Comparison of ENCODE assay signal across 8 mouse cellular contexts in genomic region chr9:25481344-25482095, GRCm38 (mm10). TPM values are rescaled to one million over a fixed set of nuclear protein-coding genes. Genes with fewer than 3 reads are reported as not detected.
DNase-seq lines count a peak whose midpoint lies in the region; ATAC-seq lines count a peak whose summit lies in the region.

Gene Eepd1 (plus strand): TSS chr9:25481547.

- no peaks in the 10 kb centered on the region for H3K36me3 ChIP-seq in megakaryocyte, embryonic 14.5 days (replicated peaks; ENCODE audit: low read length)

- peaks cover 44% of the 10 kb centered on the region for H3K27me3 ChIP-seq in megakaryocyte, embryonic 14.5 days (replicated peaks)

- peak; percentile 95 for DNase-seq in ZHBTc4 (ENCODE audit: low read depth, low spot score)
- DNase-seq in gastrocnemius, adult 8-10 months (ENCODE audit: low spot score in 2 of 2): peak; percentile 94 to 95
- DNase-seq in hindlimb bud, embryonic 11.5 days (ENCODE audit: extremely low spot score, low read depth, low spot score): peak; percentile 49
- peak; percentile 90 for DNase-seq in left cerebral cortex, adult 8-10 months (ENCODE audit: low spot score in 2 of 2)
- DNase-seq in right cerebral cortex, postnatal 10 days (ENCODE audit: low spot score in 2 of 2): peak; percentile 96
- DNase-seq in urinary bladder, postnatal 25 days (ENCODE audit: low spot score): peak; percentile 98

- no peaks in the 10 kb centered on the region for H3K9me3 ChIP-seq in megakaryocyte, embryonic 14.5 days

- ATAC-seq in common myeloid progenitor, adult 5-6 weeks (replicated peaks; ENCODE audit: low read depth, poor library complexity, severe bottlenecking): peak; percentile 87

- H3K4me3 ChIP-seq in megakaryocyte, embryonic 14.5 days (replicated peaks): peak within 1 kb of the TSS; percentile 93

- peaks cover 20% of the 10 kb centered on the region for H3K4me1 ChIP-seq in megakaryocyte, embryonic 14.5 days

RNA-seq across cellular contexts. Expression of gene Eepd1, which starts in this region (rescaled TPM):
- total RNA-seq in common myeloid progenitor, adult 5-6 weeks (2017): 3.9 and 4.7 TPM in 2 replicates
- total RNA-seq in gastrocnemius, adult 8-10 months (2022): 100 to 1,000 TPM; 116 to 150 (median 135) TPM
- total RNA-seq in left cerebral cortex, adult 8-10 months (2022): 10 to 100 TPM; 23.0 to 26.1 (median 24.0) TPM
- polyA plus RNA-seq in megakaryocyte, embryonic 14.5 days (2012; ENCODE audit: insufficient read depth, low replicate concordance): 2.1 and 3.3 TPM in 2 replicates

Comparison
In these comparisons a context has a peak if more than half of its experiments do, and no peak if none do; other contexts are left out.
1. Peak in every context shown above with its lines: DNase-seq, ATAC-seq and H3K4me3 ChIP-seq.
2. RNA of gene Eepd1 (total RNA-seq): 116 to 150 TPM in gastrocnemius, adult 8-10 months; 23.0 to 26.1 TPM in left cerebral cortex, adult 8-10 months and 3.9 to 4.7 TPM in common myeloid progenitor, adult 5-6 weeks; every median in the first group is over 4 times any median in the second.